Mouse (Mus musculus): ENCODE results near the gene Lyrm4.

Gene Lyrm4

DNA sequence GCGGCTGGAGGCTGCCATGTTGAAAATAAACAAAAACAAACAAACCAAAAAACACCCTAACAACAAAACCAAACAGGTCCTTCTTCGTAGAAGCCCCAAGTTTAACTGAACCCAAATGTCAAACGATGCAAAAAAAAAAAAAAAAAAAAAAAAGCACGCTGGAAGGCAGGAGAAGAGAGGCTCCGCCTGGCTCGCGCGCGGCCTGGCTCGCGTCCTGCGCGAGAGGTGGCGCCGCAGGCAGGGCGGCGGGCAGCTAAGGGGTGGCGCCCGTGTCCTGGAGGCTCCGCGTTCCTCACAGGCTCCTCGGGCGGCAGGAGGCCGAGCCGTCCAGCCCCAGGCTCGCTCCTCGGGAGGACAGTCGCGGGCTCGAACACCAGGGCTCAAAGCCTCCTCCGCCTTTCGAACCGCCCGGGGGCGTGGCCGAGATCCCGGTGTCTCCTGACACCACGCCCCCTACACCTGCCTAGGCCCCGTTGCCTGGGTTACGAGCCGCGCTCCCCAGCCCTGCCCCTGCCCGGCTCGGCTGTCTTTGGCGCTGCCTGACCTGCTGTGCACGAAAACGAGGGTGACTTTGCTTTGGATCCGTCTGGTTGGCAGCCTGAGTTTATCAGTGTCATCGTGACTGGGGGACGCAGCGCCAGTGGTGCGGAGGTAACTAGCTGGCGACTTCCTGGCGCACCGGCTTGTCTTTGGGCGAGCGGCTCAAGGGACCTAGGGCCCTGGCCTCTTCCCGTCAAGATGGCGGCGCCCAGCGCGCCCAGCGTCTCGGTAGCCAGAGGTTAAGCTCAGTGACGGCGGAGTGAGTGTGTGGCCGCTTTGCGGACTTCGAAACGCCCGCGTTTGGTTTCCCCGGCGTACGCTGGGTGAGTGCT, at the start of gene Lyrm4, which contains the start of gene Fars2:
TSS of gene Lyrm4 (minus strand) at position 384 of the 872 bp plus-strand sequence.
TSS of gene Fars2 (plus strand) at position 270 of the 872 bp plus-strand sequence.
- ATAC-seq (ENCODE audit: low TSS enrichment): peak; percentile 97

GRCm38 (mm10) chr13:36163898-36164297, 46.6 kb upstream of the Lyrm4 start:
- no peak for ATAC-seq (ENCODE audit: low TSS enrichment)

DNA sequence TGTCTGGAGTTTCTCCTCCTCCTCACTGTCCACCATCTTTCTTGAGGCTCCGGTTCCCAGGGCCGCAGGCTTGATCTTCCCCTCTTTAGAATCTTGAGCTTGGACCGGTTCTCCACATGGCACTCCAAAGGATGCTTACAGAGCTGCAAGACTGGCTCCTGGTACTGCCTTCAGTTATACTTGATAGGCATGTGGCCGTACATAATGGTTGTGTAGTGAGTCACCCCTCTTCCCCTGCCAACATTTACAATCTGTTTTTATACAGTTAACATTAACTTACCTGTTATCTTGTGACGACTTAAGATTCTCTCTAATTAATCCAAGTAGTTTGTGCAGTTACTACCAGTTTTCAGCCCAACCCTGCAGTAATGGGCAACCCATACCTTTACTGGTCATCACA, 46.1 kb upstream of the Lyrm4 start:
- ATAC-seq (ENCODE audit: low TSS enrichment): no peak

DNA sequence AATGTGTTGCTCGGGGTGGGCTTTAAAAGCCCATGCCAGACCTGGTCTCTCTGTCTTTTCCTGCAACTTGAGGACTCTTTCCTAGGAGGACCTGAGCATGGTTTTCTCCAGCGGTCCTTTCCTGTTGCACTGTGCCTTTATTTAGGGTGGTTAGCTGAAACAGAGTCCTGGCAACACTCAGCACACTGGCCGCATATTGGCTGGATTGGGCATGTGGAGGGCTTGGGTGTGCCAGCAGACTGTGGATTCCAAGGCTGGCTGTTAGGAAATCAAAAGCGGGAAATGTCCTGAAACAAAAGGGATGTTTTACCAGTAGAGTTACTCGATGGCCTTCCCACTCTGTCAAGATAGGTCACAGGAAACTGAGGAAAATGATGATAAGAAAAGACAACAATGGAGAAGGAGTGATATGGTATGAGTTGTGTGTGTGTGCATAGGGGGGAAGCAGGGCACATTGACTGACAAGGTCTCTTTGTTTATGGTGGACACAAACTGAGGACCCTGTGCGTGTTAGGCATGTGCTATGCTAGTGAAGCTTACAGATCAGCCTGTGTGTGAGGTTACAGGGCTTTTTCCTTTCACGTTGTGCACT, 39.1 kb upstream of the Lyrm4 start:
- ATAC-seq (ENCODE audit: low TSS enrichment): no peak

DNA sequence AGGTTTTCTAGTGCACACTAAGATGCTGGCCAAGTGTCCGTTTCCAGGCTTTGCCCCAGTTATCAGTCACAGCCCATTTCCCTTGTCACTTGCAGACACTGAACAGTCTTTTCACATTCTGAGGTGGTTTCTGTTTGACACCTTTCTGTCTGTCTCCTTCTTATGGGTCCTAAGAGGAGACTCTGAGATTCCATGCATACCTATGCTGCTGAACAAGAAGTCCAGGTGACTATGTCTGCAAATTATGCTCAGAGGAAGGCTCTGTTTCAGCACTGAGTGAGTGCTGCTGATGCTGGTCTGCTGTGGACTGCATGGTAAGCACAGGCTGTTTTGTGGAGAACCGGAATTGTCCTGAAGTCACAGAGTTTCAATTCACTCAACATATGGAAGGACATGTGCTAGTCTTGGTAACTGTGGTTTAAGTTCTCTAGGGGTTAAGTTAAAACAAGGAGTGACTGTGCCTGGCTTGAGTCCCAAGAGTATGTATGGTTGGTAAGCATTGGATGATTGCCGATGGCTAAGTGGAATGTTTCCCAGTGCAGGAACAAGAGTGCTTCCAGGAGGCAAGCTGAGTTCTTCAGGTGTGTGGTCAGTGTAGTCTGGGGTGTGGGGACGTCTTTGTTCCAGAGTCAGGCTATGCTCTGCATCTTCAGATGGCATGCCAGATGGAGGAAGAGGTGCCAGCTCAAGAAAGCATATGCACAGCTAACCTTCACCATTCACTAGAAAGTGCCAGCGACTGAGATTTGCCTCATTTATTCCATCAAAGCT, 35.6 kb upstream of the Lyrm4 start:
- peak; percentile 31 for ATAC-seq (ENCODE audit: low TSS enrichment)

- peak; percentile 53 for ATAC-seq (ENCODE audit: low TSS enrichment)
Measured at GRCm38 (mm10) chr13:36150272-36150671, 32.9 kb upstream of the Lyrm4 start.

- no peak for ATAC-seq (ENCODE audit: low TSS enrichment)
Measured at GRCm38 (mm10) chr13:36149175-36149939, 32.0 kb upstream of the Lyrm4 start.

DNA sequence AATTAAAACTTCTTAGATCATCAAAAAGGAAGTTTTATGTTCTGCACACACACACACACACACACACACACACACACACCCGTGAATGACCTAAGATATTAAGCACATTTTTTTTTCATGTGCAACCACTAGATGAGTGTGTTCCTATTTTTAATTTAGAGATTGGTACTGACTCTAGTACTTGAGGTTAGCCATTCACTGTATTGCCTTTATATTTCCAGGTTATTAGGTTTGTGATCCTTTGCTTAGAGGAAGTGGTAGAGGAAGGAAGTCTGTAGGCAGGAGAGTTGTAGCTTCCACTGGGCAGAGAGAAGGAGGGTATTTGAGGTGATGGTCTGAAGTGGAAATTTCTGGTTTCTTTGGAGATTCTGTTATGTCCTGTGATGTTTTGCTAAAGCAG, 28.3 kb upstream of the Lyrm4 start:
- no peak for ATAC-seq (ENCODE audit: low TSS enrichment)

DNA sequence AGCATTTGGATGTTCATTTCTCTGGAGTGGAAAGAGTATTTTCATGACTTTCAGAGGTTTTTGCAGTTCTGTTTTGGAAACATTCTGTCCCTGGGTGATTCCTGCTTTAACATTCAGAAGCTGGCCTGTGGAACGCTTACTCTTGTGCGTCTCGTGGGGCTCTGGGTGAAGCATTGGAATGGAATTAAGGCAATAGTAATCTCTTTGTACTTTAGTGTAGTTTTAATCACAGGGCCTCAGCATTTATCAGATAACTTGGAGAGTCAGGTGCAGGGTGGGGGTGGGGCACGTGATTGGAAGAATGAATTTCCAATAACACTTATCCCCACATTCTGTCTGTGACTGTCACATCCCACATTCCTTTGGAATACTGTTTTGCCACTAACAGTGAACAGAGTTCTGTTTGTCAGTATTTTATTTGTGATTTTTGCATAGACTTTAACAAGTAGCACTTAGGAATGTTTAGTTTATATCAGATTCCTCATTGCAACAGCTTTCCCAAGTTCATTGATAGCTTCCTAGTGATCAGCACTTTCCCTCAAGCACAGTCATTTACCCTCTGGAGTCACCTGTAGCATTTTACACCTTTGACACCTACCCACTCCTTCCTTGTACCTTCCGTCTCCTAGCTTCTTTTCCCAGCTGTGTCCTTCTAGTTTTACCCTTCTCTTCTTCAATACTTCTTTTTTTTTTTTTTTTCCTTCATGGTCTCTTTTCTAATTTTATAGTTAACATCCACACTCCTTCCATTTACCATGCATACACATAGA, 23.1 kb upstream of the Lyrm4 start:
- no peak for ATAC-seq (ENCODE audit: low TSS enrichment)

GRCm38 (mm10) chr13:36139703-36140102, 22.4 kb upstream of the Lyrm4 start:
- ATAC-seq (ENCODE audit: low TSS enrichment): no peak

DNA sequence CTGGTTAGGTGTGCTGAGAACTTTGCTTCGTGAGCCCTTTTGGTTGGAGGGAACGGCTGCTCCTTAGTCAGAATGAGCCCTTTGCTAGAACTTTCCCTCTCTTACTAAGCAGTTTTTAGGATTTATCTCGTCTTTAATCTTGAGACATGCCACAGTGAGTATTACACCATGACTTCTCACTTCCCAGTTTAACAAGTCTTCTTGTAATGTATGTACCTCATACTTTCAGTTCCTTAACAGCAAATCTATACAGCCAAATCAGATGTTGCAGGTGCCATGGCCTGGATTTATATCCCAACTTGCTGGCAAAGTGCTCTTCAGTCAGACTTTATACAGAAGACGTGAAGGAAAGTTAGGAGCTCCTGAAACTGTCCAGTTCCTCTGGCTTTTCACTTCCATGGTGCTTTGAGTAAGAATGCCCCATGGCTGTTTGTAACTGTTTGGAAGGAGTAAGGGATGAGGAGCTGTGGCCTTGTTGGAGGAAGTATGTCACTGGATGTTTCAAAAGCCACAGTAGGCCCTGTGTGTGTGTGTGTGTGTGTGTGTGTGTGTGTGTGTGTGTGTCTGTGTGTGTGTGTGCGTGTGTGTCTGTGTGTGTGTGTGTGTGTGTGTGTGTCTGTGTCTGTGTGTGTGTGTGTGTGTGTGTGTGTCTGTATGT, 14.8 kb upstream of the Lyrm4 start:
- ATAC-seq (ENCODE audit: low TSS enrichment): no peak

DNA sequence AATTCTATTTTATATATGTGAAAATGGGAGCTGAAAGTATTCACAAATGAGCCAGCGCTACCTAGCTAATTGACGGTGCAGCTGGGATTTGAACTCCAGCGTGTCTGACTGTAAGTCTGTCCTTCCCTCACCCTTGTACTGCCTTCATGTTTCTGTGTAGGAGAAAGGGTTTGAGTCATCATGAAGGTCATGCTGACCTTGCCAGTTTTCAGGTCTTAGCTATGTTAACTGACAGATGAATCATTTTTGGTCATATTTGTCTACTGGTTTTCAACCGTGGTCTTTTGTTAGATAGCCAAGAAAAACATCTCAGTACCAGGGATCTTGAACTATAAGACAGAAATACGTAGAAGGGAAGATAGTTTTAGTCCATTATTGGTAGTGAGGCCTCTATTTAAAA, 14.1 kb upstream of the Lyrm4 start:
- no peak for ATAC-seq (ENCODE audit: low TSS enrichment)

DNA sequence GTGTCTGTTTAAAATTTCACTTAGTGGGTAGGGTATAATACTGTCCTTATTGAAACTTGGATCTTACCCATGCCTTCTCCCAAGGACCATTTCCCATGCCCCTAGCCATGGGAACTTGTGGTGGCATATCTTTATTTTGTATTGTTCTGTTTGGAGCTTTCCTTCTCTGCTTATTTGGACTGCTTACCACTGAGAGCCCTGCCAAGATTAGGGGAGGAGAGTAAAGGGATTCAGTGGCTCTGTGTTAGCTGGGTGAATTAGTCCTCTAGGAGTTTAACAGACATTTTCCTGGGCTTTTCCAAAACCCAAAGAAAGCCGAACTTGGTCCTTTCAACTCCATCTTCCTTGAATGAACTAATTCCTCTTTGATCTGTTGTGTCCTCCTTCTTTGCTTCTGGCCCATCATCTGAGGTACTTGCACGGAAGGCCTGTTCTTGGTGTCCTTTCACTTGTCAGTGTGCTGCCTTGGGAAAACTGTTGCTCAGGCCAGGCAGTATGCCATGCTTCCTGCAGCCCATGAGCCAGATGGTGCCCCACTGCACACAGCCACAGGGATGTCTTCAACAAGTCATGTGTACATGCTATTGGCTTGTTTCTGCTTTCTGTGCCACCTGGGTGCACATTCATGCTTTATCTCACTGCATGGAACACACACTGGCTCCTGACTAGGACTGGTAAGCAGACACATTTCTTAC, 12.2 kb upstream of the Lyrm4 start:
- ATAC-seq (ENCODE audit: low TSS enrichment): no peak

- ATAC-seq (ENCODE audit: low TSS enrichment): no peak
Measured at GRCm38 (mm10) chr13:36120606-36121005, 3.3 kb upstream of the Lyrm4 start.

DNA sequence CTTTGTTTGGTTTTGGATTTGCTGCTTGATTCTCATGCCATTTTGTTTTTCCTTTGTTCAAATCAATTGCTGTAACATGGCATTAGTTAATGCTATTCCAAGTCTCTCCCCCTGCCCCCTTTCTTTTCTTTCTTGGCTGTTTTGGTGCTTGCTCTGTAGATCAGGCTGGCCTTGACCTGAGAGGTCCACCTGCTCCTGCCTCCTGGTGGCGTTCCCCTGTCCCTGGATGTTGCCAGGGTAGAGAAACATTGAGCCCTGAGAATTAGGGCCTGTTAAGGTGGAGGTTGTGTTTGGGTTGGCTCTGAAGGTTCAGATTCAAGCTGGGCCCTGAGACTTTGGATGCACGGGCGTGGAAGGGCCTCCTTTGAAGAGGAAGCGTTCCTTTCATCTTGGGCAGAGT, 2.4 kb upstream of the Lyrm4 start:
- ATAC-seq (ENCODE audit: low TSS enrichment): no peak

DNA sequence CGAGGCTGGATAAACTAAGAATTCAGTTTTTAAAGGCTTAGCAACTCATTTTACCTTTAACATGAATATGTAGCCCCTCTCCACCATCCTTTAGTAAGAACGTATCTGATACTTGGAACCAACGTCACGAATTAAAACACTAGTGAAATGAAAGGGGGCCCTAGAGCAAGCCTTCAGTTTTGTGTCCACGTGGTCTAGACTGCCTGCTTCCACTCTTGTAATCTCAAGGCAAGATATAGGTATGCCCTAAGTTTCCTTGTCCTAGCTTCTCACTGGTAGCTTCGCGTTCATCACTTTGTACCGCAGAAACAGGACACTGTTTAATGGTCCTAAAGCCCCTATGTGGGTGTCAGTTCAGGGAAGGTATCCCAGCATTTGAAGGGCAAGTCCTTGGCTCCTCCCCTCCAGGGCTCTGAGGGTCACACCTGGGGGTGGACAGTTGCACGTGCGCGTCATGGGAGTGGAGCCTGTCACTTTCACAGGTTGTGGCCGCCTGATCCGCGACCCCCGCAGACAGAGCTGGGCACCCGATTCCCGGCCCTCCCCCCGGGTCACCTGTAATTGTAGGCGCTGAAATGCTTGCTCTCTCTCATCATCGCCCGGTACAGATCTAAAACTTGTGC, 695 bp downstream of the Lyrm4 start:
- ATAC-seq (ENCODE audit: low TSS enrichment): peak; percentile 10

DNA sequence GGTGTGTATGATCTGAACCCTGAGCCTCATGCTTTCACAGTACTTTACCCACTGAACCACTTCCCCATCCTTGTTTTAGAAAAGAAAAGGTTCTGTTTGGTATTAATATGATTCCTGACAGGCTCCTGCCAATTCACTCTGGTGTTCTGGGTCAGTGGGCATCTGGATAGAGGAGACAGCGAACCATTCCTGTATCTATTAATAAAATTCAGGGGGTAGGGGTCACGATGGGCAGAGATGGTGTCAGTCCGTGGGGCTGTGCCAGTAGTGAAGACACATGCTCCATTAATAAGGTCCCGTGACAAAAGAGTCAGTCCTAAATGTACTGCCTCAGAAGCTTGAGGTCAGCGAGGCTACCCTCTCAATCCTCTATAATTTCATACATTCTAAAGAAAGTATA, 4.1 kb downstream of the Lyrm4 start:
- ATAC-seq (ENCODE audit: low TSS enrichment): no peak

DNA sequence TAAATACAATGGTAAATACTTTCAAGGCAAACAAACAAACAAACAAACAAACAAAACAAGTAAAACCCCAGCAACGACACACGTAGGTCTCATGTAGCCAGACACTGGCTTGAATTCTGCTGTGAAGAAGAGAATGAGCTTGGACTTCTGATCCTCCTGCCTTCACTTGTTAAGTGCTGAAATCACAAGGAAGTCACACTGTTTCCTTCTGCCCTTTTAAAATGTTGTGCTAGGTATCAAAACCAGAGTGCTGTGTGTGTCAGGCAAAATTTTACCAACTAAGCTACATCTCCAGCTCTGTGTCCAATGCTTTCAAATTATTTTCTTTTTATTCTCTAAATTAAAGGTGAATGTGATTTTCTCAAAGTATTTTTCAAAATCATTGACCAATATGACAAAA, 6.0 kb downstream of the Lyrm4 start:
- ATAC-seq (ENCODE audit: low TSS enrichment): no peak

DNA sequence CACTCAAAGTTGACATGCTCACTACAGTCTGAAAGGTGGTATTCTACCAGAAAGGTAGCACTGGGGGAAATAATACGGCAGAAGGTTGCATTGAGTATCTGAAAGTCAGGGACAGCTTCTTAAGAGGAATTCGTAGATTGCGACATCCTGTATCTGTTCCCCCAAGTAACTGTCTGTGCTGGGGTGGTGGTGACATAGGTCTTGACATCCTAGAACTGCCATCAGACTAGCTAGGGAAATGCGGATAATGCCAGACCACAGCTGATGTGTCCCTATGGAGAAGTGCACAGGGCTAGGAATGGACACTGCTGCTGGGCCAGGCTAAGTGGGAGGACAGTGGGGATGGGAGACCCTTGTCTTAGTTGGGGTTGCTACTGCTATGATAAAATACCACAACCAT, 8.8 kb downstream of the Lyrm4 start:
- ATAC-seq (ENCODE audit: low TSS enrichment): no peak

Data from frontal cortex, adult (tissue).